Mouse (Mus musculus) C2C12 (cell line): ENCODE results near the gene Hmga1b.

Experiments used
- CTCF ChIP-seq: IDR thresholded peaks from one replicate; pipeline ENCODE4 v1.5.1; 2011; ENCODE audit not compliant: control insufficient read depth, insufficient read depth, insufficient read length
- MAX ChIP-seq: IDR thresholded peaks from one replicate; pipeline ENCODE4 v1.6.1; 2011; ENCODE audit warnings: mild to moderate bottlenecking, control low read depth
- USF1 ChIP-seq: IDR thresholded peaks from one replicate; pipeline ENCODE4 v1.6.1; 2011; ENCODE audit warnings: low read depth, mild to moderate bottlenecking, control low read depth, moderate library complexity

DNA sequence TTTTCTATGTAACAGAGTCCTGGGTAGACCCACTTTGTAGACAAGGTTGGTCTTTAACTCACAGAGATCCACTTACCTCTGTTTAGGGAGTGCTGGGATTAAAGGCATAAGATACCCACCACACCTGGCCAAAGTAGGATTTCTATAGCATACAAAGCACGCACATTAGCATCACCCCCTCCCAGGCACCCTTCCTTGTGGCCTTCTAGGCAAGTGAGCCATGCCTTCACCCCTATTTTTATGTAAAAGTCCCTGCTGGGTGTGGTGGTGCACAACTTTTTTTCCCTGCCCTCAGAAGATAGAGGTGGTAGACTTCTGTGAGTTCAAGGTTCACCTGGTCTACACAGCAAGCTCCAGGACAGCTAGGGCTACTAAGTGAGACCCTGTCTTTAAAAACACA, 17.3 kb downstream of the Hmga1b start:
- TF ChIP-seq CTCF (no peak), USF1 (no peak), MAX (no peak)
